Mouse (Mus musculus) heart, postnatal 0 days (tissue): Measurements from ENCODE around the gene Gm19426. TPM values are rescaled to one million over a fixed set of nuclear protein-coding genes. Genes with fewer than 3 reads are reported as not detected.
"Not testable (repeated sequence)": the region's sequence is repeated elsewhere in the genome, so short reads cannot be mapped to it uniquely, and the experiment has no call there.

Experiments used
- ATAC-seq: fragments of 200-750 bp; cut with Nextera tagmentation; 2 replicates; pipeline ENCODE4 v1.8.0; 2017; ENCODE audit warnings: low read depth, moderate number of reproducible peaks, moderate library complexity; ENCODE audit not compliant: insufficient read depth
- DNase-seq: peaks from one replicate; pipeline ENCODE4 v3.0.0-alpha.2; 2016; ENCODE audit warnings: low spot score
- H3K27ac ChIP-seq: fragments of 300-500 bp; sonication (generic); 2 replicates; pipeline ENCODE4 v1.5.1; 2014; ENCODE audit warnings: low read depth, mild to moderate bottlenecking
- H3K27me3 ChIP-seq: fragments of 300-500 bp; sonication (generic); 2 replicates; pipeline ENCODE4 v1.6.1; 2014; ENCODE audit warnings: low read length, mixed read lengths; ENCODE audit not compliant: control insufficient read depth, insufficient read depth
- H3K36me3 ChIP-seq: fragments of 300-500 bp; sonication (generic); replicated peaks from 2 replicates; pipeline ENCODE4 v1.6.1; 2014; ENCODE audit warnings: low read length, mixed read lengths; ENCODE audit not compliant: control insufficient read depth, insufficient read depth
- H3K4me1 ChIP-seq: fragments of 300-500 bp; sonication (generic); 2 replicates; pipeline ENCODE4 v1.6.1; 2014; ENCODE audit warnings: antibody characterized with exemption; ENCODE audit not compliant: control insufficient read depth, insufficient read depth
- H3K4me2 ChIP-seq: fragments of 300-500 bp; sonication (generic); 2 replicates; pipeline ENCODE4 v1.6.1; 2014; ENCODE audit warnings: low read depth, mild to moderate bottlenecking, low read length, moderate library complexity
- H3K4me3 ChIP-seq: fragments of 300-500 bp; sonication (generic); 2 replicates; pipeline ENCODE4 v1.5.1; 2014; ENCODE audit warnings: low read depth, low read length
- H3K9ac ChIP-seq: fragments of 300-500 bp; sonication (generic); replicated peaks from 2 replicates; pipeline ENCODE4 v1.6.1; 2014; ENCODE audit warnings: low read depth, low read length, mixed read lengths
- H3K9me3 ChIP-seq: fragments of 300-500 bp; sonication (generic); replicated peaks from 2 replicates; pipeline ENCODE4 v1.6.1; 2016; ENCODE audit warnings: low read length; ENCODE audit not compliant: control insufficient read depth
- CTCF ChIP-seq: IDR thresholded peaks from 2 replicates; pipeline ENCODE4 v1.5.1; 2016; ENCODE audit warnings: antibody characterized with exemption, control low read depth, low read depth
- EP300 ChIP-seq: IDR thresholded peaks from 2 replicates; pipeline ENCODE4 v1.6.1; 2016; ENCODE audit warnings: antibody characterized with exemption, low read depth
- WGBS: fragments of 180-500 bp; shearing (Covaris S2); extraction: QIAGEN DNeasy Blood & Tissue Kit; methylation state at CpG from one replicate; pipeline ENCODE4 v1.1.7; 2014; 5-methylcytosine and 5-hydroxymethylcytosine counted together
- polyA plus RNA-seq: library from polyadenylated mRNA; unstranded; fragments of >200 nt; fragmentation: Nextera tagmentation; extraction: Ambion mirVana; gene quantifications from 2 replicates; pipeline ENCODE4 v1.2.1, GENCODE M21; 2015
- total RNA-seq: library from RNA; depleted of rRNA; stranded (reverse); fragments of >200 nt; gene quantifications from 2 replicates; pipeline ENCODE4 v1.2.3, GENCODE M21; 2014; ENCODE audit warnings: low replicate concordance

The Gm19426 gene
- total and polyA plus RNA-seq, 2 experiments from 2014 or later: 3.0 TPM; not detected in 1

- H3K9ac ChIP-seq: no peak overlapping the region
- H3K9me3 ChIP-seq: no peaks in the 10 kb centered on the region
- no peak overlapping the region for H3K27ac ChIP-seq
- peak overlapping the region; percentile 36 for H3K4me3 ChIP-seq
- peaks cover 28% of the 10 kb centered on the region for H3K4me1 ChIP-seq
- TF ChIP-seq EP300 (no peak), CTCF (no peak)
- no peak for DNase-seq
- ATAC-seq: no peak
- peak overlapping the region; percentile 57 for H3K4me2 ChIP-seq
- 3% methylated on average over 2 of the region's 2 CpGs for WGBS
- no peaks in the 10 kb centered on the region for H3K36me3 ChIP-seq
- H3K27me3 ChIP-seq: peaks cover 23% of the 10 kb centered on the region
Observed at GRCm38 (mm10) chr2:84734919-84735318, 8.5 kb downstream of the Gm19426 start.

GRCm38 (mm10) chr2:84734351-84734864 lies 9.0 kb downstream of the Gm19426 start:
- no peak for TF ChIP-seq CTCF
- no peak for TF ChIP-seq EP300
- WGBS: 2% methylated on average over 11 of the region's 11 CpGs
- Histone ChIP-seq H3K9ac (peak overlapping the region; percentile 28), H3K4me2 (peak overlapping the region; percentile 57), H3K27me3 (peaks cover 23% of the 10 kb centered on the region), H3K9me3 (no peaks in the 10 kb centered on the region), H3K36me3 (no peaks in the 10 kb centered on the region), H3K4me1 (peaks cover 28% of the 10 kb centered on the region), H3K4me3 (peak overlapping the region; percentile 36), H3K27ac (no peak overlapping the region)
- DNase-seq: no peak
- ATAC-seq: no peak

- Histone ChIP-seq H3K4me2 (peak within 1 kb of the TSS; percentile 57), H3K9ac (peak within 1 kb of the TSS; percentile 28), H3K4me3 (peak within 1 kb of the TSS; percentile 36), H3K27me3 (peaks cover 23% of the 10 kb centered on the region), H3K9me3 (no peaks in the 10 kb centered on the region), H3K36me3 (no peaks in the 10 kb centered on the region), H3K27ac (no peak within 1 kb of the TSS), H3K4me1 (peaks cover 26% of the 10 kb centered on the region)
- peak; percentile 57 for ATAC-seq
- DNase-seq: no peak
- WGBS: 6% methylated on average over 8 of the region's 8 CpGs
- TF ChIP-seq EP300 (no peak), CTCF (no peak)
Observed at GRCm38 (mm10) chr2:84733579-84734300, 9.7 kb downstream of the Gm19426 start, which contains the start of gene Ypel4. Gene Ypel4, plus strand, starts transcription at chr2:84734058.

- Histone ChIP-seq H3K4me1 (peaks cover 12% of the 10 kb centered on the region), H3K27ac (no peak overlapping the region), H3K4me3 (no peak overlapping the region), H3K36me3 (no peaks in the 10 kb centered on the region), H3K9me3 (no peaks in the 10 kb centered on the region), H3K9ac (no peak overlapping the region), H3K4me2 (no peak overlapping the region), H3K27me3 (peaks cover 23% of the 10 kb centered on the region)
- no peak for TF ChIP-seq CTCF
- no peak for TF ChIP-seq EP300
- ATAC-seq (no peak), DNase-seq (no peak)
- WGBS: 74% methylated on average over 1 of the region's 1 CpGs
Observed at GRCm38 (mm10) chr2:84732394-84732793, 11.1 kb downstream of the Gm19426 start.

- peaks cover 16% of the 10 kb centered on the region for H3K27me3 ChIP-seq
- TF ChIP-seq EP300: no peak
- no peak for TF ChIP-seq CTCF
- H3K4me1 ChIP-seq: peaks cover 6% of the 10 kb centered on the region
- H3K4me3 ChIP-seq: no peak overlapping the region
- ATAC-seq: no peak
- H3K9me3 ChIP-seq: no peaks in the 10 kb centered on the region
- no peaks in the 10 kb centered on the region for H3K36me3 ChIP-seq
- H3K27ac ChIP-seq: no peak overlapping the region
- H3K9ac ChIP-seq: no peak overlapping the region
- WGBS: 69% methylated on average over 3 of the region's 3 CpGs
- DNase-seq: no peak
- H3K4me2 ChIP-seq: no peak overlapping the region
Observed at GRCm38 (mm10) chr2:84731206-84731605, 12.2 kb downstream of the Gm19426 start.

GRCm38 (mm10) chr2:84728191-84728590 lies 15.3 kb downstream of the Gm19426 start:
- not testable (repeated sequence) for H3K27me3 ChIP-seq, H3K27ac ChIP-seq, H3K4me3 ChIP-seq, H3K9ac ChIP-seq, H3K4me2 ChIP-seq, H3K9me3 ChIP-seq, DNase-seq, ATAC-seq
- Histone ChIP-seq H3K4me1 (peaks cover 10% of the 10 kb centered on the region), H3K36me3 (peaks cover 22% of the 10 kb centered on the region)
- WGBS: 85% methylated on average over 5 of the region's 5 CpGs
